Mouse (Mus musculus): ENCODE data around the gene Brs3.

The Brs3 gene

GRCm38 (mm10) chrX:57042774-57043173 is at the start of gene Brs3:
Gene Brs3, plus strand, starts transcription at chrX:57043074.
- no peak for DNase-seq (ENCODE audit: low spot score)

DNA sequence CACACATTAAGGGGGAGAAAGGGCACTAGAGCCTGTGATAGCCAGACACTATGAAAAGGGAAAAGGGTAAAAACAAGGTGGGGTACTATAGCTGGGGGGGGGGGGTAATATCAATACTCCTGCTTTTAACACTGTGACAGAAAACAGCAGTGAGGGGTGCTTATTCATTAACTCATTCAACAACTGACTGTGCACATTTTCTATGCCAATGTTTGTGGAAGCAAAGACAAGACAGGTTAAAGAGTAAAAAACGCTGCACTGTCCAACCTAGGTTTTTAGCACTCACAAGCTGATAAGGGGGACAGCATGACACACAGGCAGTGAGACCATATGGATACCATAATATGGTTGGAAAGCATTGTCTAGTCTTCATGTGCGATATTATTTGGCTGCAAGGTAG is 30.0 kb upstream of the Brs3 start:
- DNase-seq (ENCODE audit: low spot score) = no peak

DNA sequence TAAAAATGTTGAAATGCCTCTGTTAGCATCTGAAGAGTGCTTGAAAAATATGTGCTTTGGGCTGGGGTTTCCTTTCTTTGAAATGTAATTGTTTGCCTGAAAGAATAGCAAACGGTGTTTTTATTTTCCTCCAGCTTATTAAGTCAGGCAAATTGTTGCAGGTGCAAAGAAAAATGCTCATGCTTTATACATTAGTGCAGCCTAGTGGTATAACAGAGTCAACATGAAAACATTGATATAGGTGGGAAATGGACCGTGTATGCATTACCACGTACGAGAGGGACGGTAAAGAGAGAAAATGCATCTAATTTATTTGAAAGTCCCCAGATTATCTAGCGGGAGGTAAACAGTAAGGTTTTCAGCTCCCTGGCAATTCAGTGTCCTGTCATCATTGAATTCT is 995 bp downstream of the Brs3 start:
- no peak for DNase-seq (ENCODE audit: low spot score)

GRCm38 (mm10) chrX:57052848-57053173 is 9.9 kb downstream of the Brs3 start:
- DNase-seq (ENCODE audit: low spot score) = no peak

GRCm38 (mm10) chrX:57053174-57053992 is 10.5 kb downstream of the Brs3 start, which contains the start of gene Htatsf1:
Gene Htatsf1, plus strand, starts transcription at chrX:57053583.
- DNase-seq (ENCODE audit: low spot score) = peak; percentile 12

DNA sequence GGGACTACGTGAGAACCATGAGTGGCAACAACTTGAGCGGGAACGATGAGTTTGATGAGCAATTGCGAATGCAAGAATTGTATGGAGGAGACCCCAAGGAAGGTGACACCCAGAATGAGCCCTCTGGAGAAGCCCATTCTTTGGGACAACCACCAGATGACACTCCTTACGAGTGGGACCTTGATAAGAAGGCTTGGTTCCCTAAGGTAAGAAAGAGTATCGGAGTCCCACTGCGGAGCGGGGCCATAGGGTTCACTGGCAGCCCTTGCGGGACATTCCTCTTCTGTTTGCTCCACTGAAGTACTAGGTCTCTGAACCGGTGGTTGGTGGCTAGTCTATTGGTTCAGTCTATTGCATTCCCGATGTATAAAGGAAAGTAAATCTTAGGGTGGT is 11.1 kb downstream of the Brs3 start:
- DNase-seq (ENCODE audit: low spot score) = no peak

DNA sequence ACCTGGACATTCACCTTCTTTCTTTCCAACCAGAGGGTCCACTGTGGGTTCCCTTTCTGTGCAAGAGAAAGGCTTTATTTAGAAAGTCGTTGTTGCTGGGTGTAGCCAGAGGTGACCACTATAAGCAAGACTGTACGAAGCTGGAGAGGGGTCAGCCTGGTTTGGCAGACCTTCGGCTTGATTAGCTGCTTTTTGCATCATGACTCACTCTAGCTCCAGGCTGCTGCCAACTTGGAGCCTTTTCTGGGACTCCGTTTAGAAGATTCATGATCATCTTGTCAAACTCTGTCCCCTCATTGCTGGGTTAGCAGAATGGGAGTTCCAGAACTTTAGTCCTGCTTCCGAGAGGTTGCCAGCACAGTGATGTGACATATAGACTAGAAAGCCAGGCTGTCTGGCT is 38.6 kb downstream of the Brs3 start:
- DNase-seq (ENCODE audit: low spot score) = no peak

GRCm38 (mm10) chrX:57087806-57088205 is 44.9 kb downstream of the Brs3 start, which contains the start of gene Vgll1:
Gene Vgll1, plus strand, starts transcription at chrX:57088106.
- DNase-seq (ENCODE audit: low spot score) = no peak

Data from urinary bladder, postnatal 10 days (tissue).